Mouse (Mus musculus) thymus, adult 2 months (tissue): ENCODE measurements around the gene Pld1.

Source experiments
- CTCF ChIP-seq: fragments of 200-500 bp; IDR thresholded peaks from 2 replicates; pipeline ENCODE4 v1.5.1; 2012; ENCODE audit warnings: mild to moderate bottlenecking, control low read depth, low read length, moderate library complexity, borderline replicate concordance; ENCODE audit not compliant: control insufficient read depth, poor library complexity, insufficient read depth; ENCODE audit errors: extremely low read depth
- POLR2A ChIP-seq: fragments of 200-500 bp; IDR thresholded peaks from 2 replicates; pipeline ENCODE4 v1.6.1; 2012; ENCODE audit warnings: mild to moderate bottlenecking, low read length, control low read depth, moderate library complexity; ENCODE audit not compliant: control insufficient read depth, poor library complexity, insufficient read depth; ENCODE audit errors: extremely low read depth

- TF ChIP-seq POLR2A (no peak), CTCF (no peak)
These were observed 99.6 kb downstream of the Pld1 start for GRCm38 (mm10) chr3:28038106-28038505.
